Mouse (Mus musculus): ENCODE data around the gene Mfsd5. TPM values are rescaled to one million over a fixed set of nuclear protein-coding genes. Genes with fewer than 3 reads are reported as not detected.
A peak's percentile ranks its signal among the peaks of the same experiment; 100 is the strongest.

The Mfsd5 gene
- polyA plus RNA-seq, 1 experiment from 2014 or later = 66.3 TPM

- Histone ChIP-seq H3K36me3 (no peaks in the 10 kb centered on the region), H3K4me3 (replicated peaks) (peak overlapping the region; percentile 25), H3K4me2 (peak overlapping the region; percentile 92), H3K9ac (no peak overlapping the region), H3K27me3 (replicated peaks) (no peaks in the 10 kb centered on the region), H3K27ac (peak overlapping the region; percentile 100), H3K9me3 (no peaks in the 10 kb centered on the region), H3K4me1 (peaks cover 38% of the 10 kb centered on the region)
- WGBS = 4% methylated on average over 13 of the region's 13 CpGs
- no peak for ATAC-seq (ENCODE audit: insufficient read depth, low FRiP score, low read depth)
Observed at GRCm38 (mm10) chr15:102249251-102249691, 30.0 kb upstream of the Mfsd5 start.

- H3K4me3 ChIP-seq (replicated peaks) = peak overlapping the region; percentile 25; the same call in 1 of the 2 replicates
- H3K9me3 ChIP-seq = no peaks in the 10 kb centered on the region
- WGBS = 49% methylated on average over 9 of the region's 9 CpGs
- H3K36me3 ChIP-seq = no peaks in the 10 kb centered on the region
- no peaks in the 10 kb centered on the region for H3K27me3 ChIP-seq (replicated peaks)
- peaks cover 33% of the 10 kb centered on the region for H3K4me1 ChIP-seq
- H3K27ac ChIP-seq = peak overlapping the region; percentile 100
- no peak overlapping the region for H3K9ac ChIP-seq
- ATAC-seq (ENCODE audit: insufficient read depth, low FRiP score, low read depth) = no peak
- H3K4me2 ChIP-seq = peak overlapping the region; percentile 92; the same call in 1 of the 2 replicates
Observed at GRCm38 (mm10) chr15:102249967-102250366, 29.3 kb upstream of the Mfsd5 start.

- Histone ChIP-seq H3K36me3 (no peaks in the 10 kb centered on the region), H3K27me3 (replicated peaks) (no peaks in the 10 kb centered on the region), H3K9ac (no peak overlapping the region), H3K4me3 (replicated peaks) (no peak overlapping the region), H3K4me1 (peaks cover 28% of the 10 kb centered on the region), H3K27ac (peak overlapping the region; percentile 100), H3K4me2 (no peak overlapping the region; the same call in 1 of the 2 replicates), H3K9me3 (no peaks in the 10 kb centered on the region)
- WGBS = 63% methylated on average over 5 of the region's 5 CpGs
- ATAC-seq (ENCODE audit: insufficient read depth, low FRiP score, low read depth) = no peak
Observed at GRCm38 (mm10) chr15:102250521-102250920, 28.7 kb upstream of the Mfsd5 start.

GRCm38 (mm10) chr15:102255547-102256255, 23.6 kb upstream of the Mfsd5 start:
- H3K27ac ChIP-seq = peak overlapping the region; percentile 35; the same call in 1 of the 2 replicates
- 44% methylated on average over 14 of the region's 14 CpGs for WGBS

GRCm38 (mm10) chr15:102256431-102257201, 22.6 kb upstream of the Mfsd5 start:
- Histone ChIP-seq H3K4me3 (replicated peaks) (peak overlapping the region; percentile 64), H3K36me3 (no peaks in the 10 kb centered on the region), H3K4me2 (peak overlapping the region; percentile 90), H3K9me3 (no peaks in the 10 kb centered on the region), H3K27ac (peak overlapping the region; percentile 86), H3K27me3 (replicated peaks) (0 out of 2 replicates have a peak, but pooled peaks cover 3% of the 10 kb centered on the region), H3K9ac (peak overlapping the region; percentile 29), H3K4me1 (peaks cover 31% of the 10 kb centered on the region)
- no peak for ATAC-seq (ENCODE audit: insufficient read depth, low FRiP score, low read depth)
- 12% methylated on average over 22 of the region's 22 CpGs for WGBS

More at GRCm38 (mm10) chr15:102255547-102256255, 23.6 kb upstream of the Mfsd5 start:
- no peak for ATAC-seq (ENCODE audit: insufficient read depth, low FRiP score, low read depth)
- H3K4me2 ChIP-seq = peak overlapping the region; percentile 90
- peak overlapping the region; percentile 64 for H3K4me3 ChIP-seq (replicated peaks)
- H3K27me3 ChIP-seq (replicated peaks) = 0 out of 2 replicates have a peak, but pooled peaks cover 3% of the 10 kb centered on the region
- H3K4me1 ChIP-seq = peaks cover 31% of the 10 kb centered on the region
- H3K9me3 ChIP-seq = no peaks in the 10 kb centered on the region
- 0 out of 2 replicates have a peak overlapping the region, but pooled peaks have one; percentile 6 for H3K9ac ChIP-seq
- no peaks in the 10 kb centered on the region for H3K36me3 ChIP-seq

GRCm38 (mm10) chr15:102257202-102258075, 21.8 kb upstream of the Mfsd5 start, which contains the start of gene Rarg:
Gene Rarg (minus strand): TSS chr15:102257517.
- 1% methylated on average over 44 of the region's 46 CpGs for WGBS
- Histone ChIP-seq H3K9me3 (no peaks in the 10 kb centered on the region), H3K36me3 (no peaks in the 10 kb centered on the region), H3K27me3 (replicated peaks) (0 out of 2 replicates have a peak, but pooled peaks cover 3% of the 10 kb centered on the region), H3K4me1 (peaks cover 31% of the 10 kb centered on the region), H3K27ac (peak within 1 kb of the TSS; percentile 86), H3K9ac (peak within 1 kb of the TSS; percentile 29), H3K4me3 (replicated peaks) (peak within 1 kb of the TSS; percentile 64), H3K4me2 (peak within 1 kb of the TSS; percentile 90)
- ATAC-seq (ENCODE audit: insufficient read depth, low FRiP score, low read depth) = peak; percentile 56; the same call in 1 of the 2 replicates

GRCm38 (mm10) chr15:102258076-102258470, 21.2 kb upstream of the Mfsd5 start:
- peak overlapping the region; percentile 90 for H3K4me2 ChIP-seq
- H3K4me1 ChIP-seq = peaks cover 31% of the 10 kb centered on the region
- 0 out of 2 replicates have a peak, but pooled peaks cover 3% of the 10 kb centered on the region for H3K27me3 ChIP-seq (replicated peaks)
- no peaks in the 10 kb centered on the region for H3K36me3 ChIP-seq
- no peaks in the 10 kb centered on the region for H3K9me3 ChIP-seq
- 15% methylated on average over 12 of the region's 12 CpGs for WGBS
- peak; percentile 27; the same call in 1 of the 2 replicates for ATAC-seq (ENCODE audit: insufficient read depth, low FRiP score, low read depth)
- peak overlapping the region; percentile 26; the same call in 1 of the 2 replicates for H3K9ac ChIP-seq
- peak overlapping the region; percentile 86 for H3K27ac ChIP-seq
- H3K4me3 ChIP-seq (replicated peaks) = peak overlapping the region; percentile 64

- no peak for ATAC-seq (ENCODE audit: insufficient read depth, low FRiP score, low read depth)
Observed at GRCm38 (mm10) chr15:102258581-102259253, 20.5 kb upstream of the Mfsd5 start.

GRCm38 (mm10) chr15:102262582-102262981, 16.7 kb upstream of the Mfsd5 start:
- no peak overlapping the region for H3K4me2 ChIP-seq
- no peaks in the 10 kb centered on the region for H3K36me3 ChIP-seq
- H3K9ac ChIP-seq = no peak overlapping the region
- H3K9me3 ChIP-seq = no peaks in the 10 kb centered on the region
- no peak overlapping the region for H3K4me3 ChIP-seq (replicated peaks)
- 0 out of 2 replicates have a peak, but pooled peaks cover 3% of the 10 kb centered on the region for H3K27me3 ChIP-seq (replicated peaks)
- H3K27ac ChIP-seq = peak overlapping the region; percentile 68
- peak; percentile 66 for ATAC-seq (ENCODE audit: insufficient read depth, low FRiP score, low read depth)
- 39% methylated on average over 7 of the region's 7 CpGs for WGBS
- peaks cover 16% of the 10 kb centered on the region for H3K4me1 ChIP-seq

More at GRCm38 (mm10) chr15:102258581-102259253, 20.5 kb upstream of the Mfsd5 start:
- H3K4me3 ChIP-seq (replicated peaks) = 0 out of 2 replicates have a peak overlapping the region, but pooled peaks have one; percentile 64
- peaks cover 31% of the 10 kb centered on the region for H3K4me1 ChIP-seq
- peak overlapping the region; percentile 26; the same call in 1 of the 2 replicates for H3K9ac ChIP-seq
- peak overlapping the region; percentile 86 for H3K27ac ChIP-seq
- H3K4me2 ChIP-seq = peak overlapping the region; percentile 90
- H3K9me3 ChIP-seq = no peaks in the 10 kb centered on the region
- H3K27me3 ChIP-seq (replicated peaks) = 0 out of 2 replicates have a peak, but pooled peaks cover 3% of the 10 kb centered on the region
- 22% methylated on average over 11 of the region's 11 CpGs for WGBS
- no peaks in the 10 kb centered on the region for H3K36me3 ChIP-seq

- Histone ChIP-seq H3K27ac (peak overlapping the region; percentile 68), H3K9ac (no peak overlapping the region), H3K36me3 (no peaks in the 10 kb centered on the region), H3K4me2 (no peak overlapping the region), H3K9me3 (no peaks in the 10 kb centered on the region), H3K4me1 (peaks cover 12% of the 10 kb centered on the region), H3K4me3 (replicated peaks) (no peak overlapping the region), H3K27me3 (replicated peaks) (0 out of 2 replicates have a peak, but pooled peaks cover 3% of the 10 kb centered on the region)
- no peak for ATAC-seq (ENCODE audit: insufficient read depth, low FRiP score, low read depth)
- WGBS = 84% methylated on average over 2 of the region's 2 CpGs
Observed at GRCm38 (mm10) chr15:102263037-102263436, 16.2 kb upstream of the Mfsd5 start.
